Mouse (Mus musculus) stomach, postnatal 0 days (tissue): Measurements from ENCODE around the gene Ppp1r12c. TPM values are rescaled to one million over a fixed set of nuclear protein-coding genes. Genes with fewer than 3 reads are reported as not detected.

ENCODE experiments used
- ATAC-seq: fragments of 200-750 bp; cut with Nextera tagmentation; 2 replicates; pipeline ENCODE4 v1.8.0; 2017; ENCODE audit not compliant: low FRiP score, low TSS enrichment
- DNase-seq: peaks from one replicate; pipeline ENCODE4 v3.0.0-alpha.2; 2016; ENCODE audit warnings: low spot score
- H3K27ac ChIP-seq: fragments of 300-500 bp; sonication (generic); replicated peaks from 2 replicates; pipeline ENCODE4 v1.5.1; 2014; ENCODE audit warnings: mild to moderate bottlenecking, control low read depth
- H3K27me3 ChIP-seq: fragments of 300-500 bp; sonication (generic); 2 replicates; pipeline ENCODE4 v1.6.1; 2014; ENCODE audit warnings: low read length; ENCODE audit not compliant: control insufficient read depth, insufficient read depth
- H3K36me3 ChIP-seq: fragments of 300-500 bp; sonication (generic); 2 replicates; pipeline ENCODE4 v1.6.1; 2014; ENCODE audit warnings: low read length, mixed read lengths; ENCODE audit not compliant: control insufficient read depth, insufficient read depth
- H3K4me1 ChIP-seq: fragments of 300-500 bp; sonication (generic); replicated peaks from 2 replicates; pipeline ENCODE4 v1.6.1; 2014; ENCODE audit warnings: antibody characterized with exemption; ENCODE audit not compliant: control insufficient read depth, insufficient read depth
- H3K4me2 ChIP-seq: fragments of 300-500 bp; sonication (generic); replicated peaks from 2 replicates; pipeline ENCODE4 v1.6.1; 2014; ENCODE audit warnings: low read depth, mild to moderate bottlenecking, control low read depth, moderate library complexity
- H3K4me3 ChIP-seq: fragments of 300-500 bp; sonication (generic); 2 replicates; pipeline ENCODE4 v1.5.1; 2014; ENCODE audit warnings: low read depth, low read length, control low read depth
- H3K9ac ChIP-seq: fragments of 300-500 bp; sonication (generic); 2 replicates; pipeline ENCODE4 v1.6.1; 2014; ENCODE audit warnings: mild to moderate bottlenecking, low read length, control low read depth, mixed read lengths
- H3K9me3 ChIP-seq: fragments of 300-500 bp; sonication (generic); 2 replicates; pipeline ENCODE4 v1.6.1; 2016; ENCODE audit warnings: low read length; ENCODE audit not compliant: control insufficient read depth
- CTCF ChIP-seq: IDR thresholded peaks from 2 replicates; pipeline ENCODE4 v1.5.1; 2016; ENCODE audit warnings: antibody characterized with exemption, low read depth, mild to moderate bottlenecking, moderate library complexity
- EP300 ChIP-seq: optimal IDR thresholded peaks from 2 replicates; pipeline ENCODE3; 2016; ENCODE audit warnings: antibody characterized with exemption
- WGBS: fragments of 180-500 bp; shearing (Covaris S2); extraction: QIAGEN DNeasy Blood & Tissue Kit; methylation state at CpG from one replicate; pipeline ENCODE4 v1.1.7; 2014; 5-methylcytosine and 5-hydroxymethylcytosine counted together
- polyA plus RNA-seq: library from polyadenylated mRNA; unstranded; fragments of >200 nt; fragmentation: Nextera tagmentation; extraction: Ambion mirVana; gene quantifications from 2 replicates; pipeline ENCODE4 v1.2.1, GENCODE M21; 2015

Ppp1r12c gene
- polyA plus RNA-seq, 1 experiment from 2014 or later: 39.5 TPM

DNA sequence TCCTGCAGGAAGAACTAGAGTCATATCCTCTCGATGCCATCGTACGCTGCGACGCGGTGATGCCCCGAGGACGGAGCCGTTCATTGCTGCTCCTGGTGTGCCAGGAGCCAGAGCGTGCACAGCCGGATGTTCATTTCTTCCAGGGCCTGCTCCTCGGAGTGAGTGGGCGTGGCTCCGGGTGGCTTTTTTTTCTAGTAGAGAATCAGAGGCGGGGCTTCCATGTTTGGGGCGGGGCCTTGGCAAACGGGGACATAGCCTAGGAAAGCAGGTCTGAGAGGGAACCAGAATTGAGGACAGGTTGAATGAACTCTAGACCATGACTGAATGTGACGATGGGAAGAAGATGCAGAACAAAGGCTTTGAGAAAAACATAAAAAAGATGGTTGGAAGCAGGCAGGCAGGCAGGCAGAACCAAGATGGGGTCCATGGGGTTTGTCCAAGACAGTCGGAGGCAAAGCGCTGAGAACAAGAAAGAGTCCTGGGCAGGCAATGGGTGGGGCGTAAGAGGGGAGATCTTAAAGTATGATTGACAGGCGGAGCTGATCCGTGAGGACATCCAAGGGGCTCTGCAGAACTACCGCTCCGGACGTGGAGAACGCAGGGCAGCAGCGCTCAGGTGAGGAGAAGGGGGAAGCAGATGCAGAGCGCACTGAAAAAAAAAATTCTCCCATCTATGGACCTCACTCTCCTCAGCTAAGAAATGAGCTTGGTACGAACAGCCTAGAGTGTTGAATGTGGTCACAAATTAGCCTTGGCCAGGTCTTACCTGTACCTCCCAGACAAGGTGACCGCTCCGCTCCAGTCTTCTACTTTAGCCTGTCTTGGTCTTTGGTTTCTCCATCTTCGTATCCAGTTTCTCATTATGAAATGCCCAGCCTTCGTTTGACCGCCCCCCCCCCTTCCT is 31.0 kb downstream of the Ppp1r12c start:
- TF ChIP-seq CTCF: no peak
- no peak for TF ChIP-seq EP300
- H3K27me3 ChIP-seq: no peaks in the 10 kb centered on the region
- ATAC-seq: peak; percentile 65
- H3K4me1 ChIP-seq: no peaks in the 10 kb centered on the region
- no peaks in the 10 kb centered on the region; the same call in 1 of the 2 replicates for H3K36me3 ChIP-seq
- peak overlapping the region; percentile 45 for H3K9ac ChIP-seq
- H3K9me3 ChIP-seq: no peaks in the 10 kb centered on the region
- H3K4me3 ChIP-seq: peak overlapping the region; percentile 45
- peak; percentile 88 for DNase-seq
- H3K27ac ChIP-seq: no peak overlapping the region
- H3K4me2 ChIP-seq: peak overlapping the region; percentile 74
- WGBS: 4% methylated on average over 34 of the region's 35 CpGs

GRCm38 (mm10) chr7:4467801-4468200 is 33.7 kb downstream of the Ppp1r12c start:
- no peak for TF ChIP-seq CTCF
- TF ChIP-seq EP300: no peak
- 66% methylated on average over 3 of the region's 3 CpGs for WGBS

GRCm38 (mm10) chr7:4464194-4464824 is 37.2 kb downstream of the Ppp1r12c start:
- peak; percentile 88 for DNase-seq
- 9% methylated on average over 12 of the region's 12 CpGs for WGBS
- H3K27ac ChIP-seq: peak overlapping the region; percentile 74

More at GRCm38 (mm10) chr7:4467801-4468200, 33.7 kb downstream of the Ppp1r12c start:
- DNase-seq: no peak
- no peaks in the 10 kb centered on the region for H3K27me3 ChIP-seq
- no peak overlapping the region for H3K4me3 ChIP-seq
- no peaks in the 10 kb centered on the region for H3K4me1 ChIP-seq
- no peaks in the 10 kb centered on the region; the same call in 1 of the 2 replicates for H3K36me3 ChIP-seq
- H3K27ac ChIP-seq: no peak overlapping the region
- ATAC-seq: no peak
- no peak overlapping the region for H3K9ac ChIP-seq
- no peaks in the 10 kb centered on the region for H3K9me3 ChIP-seq
- H3K4me2 ChIP-seq: no peak overlapping the region

GRCm38 (mm10) chr7:4460576-4461434 is 40.7 kb downstream of the Ppp1r12c start, which contains the start of gene Eps8l1:
Eps8l1 (plus strand) TSS chr7:4460674.
- ATAC-seq (peak; percentile 55), DNase-seq (peak; percentile 44)
- Histone ChIP-seq H3K4me3 (peak within 1 kb of the TSS; percentile 27; the same call in 1 of the 2 replicates), H3K27me3 (no peaks in the 10 kb centered on the region), H3K4me2 (peak within 1 kb of the TSS; percentile 39), H3K4me1 (no peaks in the 10 kb centered on the region), H3K9ac (peak within 1 kb of the TSS; percentile 45), H3K36me3 (no peaks in the 10 kb centered on the region), H3K9me3 (no peaks in the 10 kb centered on the region), H3K27ac (peak within 1 kb of the TSS; percentile 80)
- 45% methylated on average over 13 of the region's 16 CpGs for WGBS
- TF ChIP-seq CTCF: 0 out of 2 replicates have a peak, but pooled peaks have one; percentile 10
- TF ChIP-seq EP300: no peak

More at GRCm38 (mm10) chr7:4464194-4464824, 37.2 kb downstream of the Ppp1r12c start:
- Histone ChIP-seq H3K4me2 (peak overlapping the region; percentile 50), H3K4me3 (no peak overlapping the region), H3K4me1 (no peaks in the 10 kb centered on the region), H3K9me3 (no peaks in the 10 kb centered on the region), H3K27me3 (no peaks in the 10 kb centered on the region), H3K9ac (peak overlapping the region; percentile 54), H3K36me3 (no peaks in the 10 kb centered on the region; the same call in 1 of the 2 replicates)
- TF ChIP-seq EP300 (no peak), CTCF (no peak)
- peak; percentile 96 for ATAC-seq

DNA sequence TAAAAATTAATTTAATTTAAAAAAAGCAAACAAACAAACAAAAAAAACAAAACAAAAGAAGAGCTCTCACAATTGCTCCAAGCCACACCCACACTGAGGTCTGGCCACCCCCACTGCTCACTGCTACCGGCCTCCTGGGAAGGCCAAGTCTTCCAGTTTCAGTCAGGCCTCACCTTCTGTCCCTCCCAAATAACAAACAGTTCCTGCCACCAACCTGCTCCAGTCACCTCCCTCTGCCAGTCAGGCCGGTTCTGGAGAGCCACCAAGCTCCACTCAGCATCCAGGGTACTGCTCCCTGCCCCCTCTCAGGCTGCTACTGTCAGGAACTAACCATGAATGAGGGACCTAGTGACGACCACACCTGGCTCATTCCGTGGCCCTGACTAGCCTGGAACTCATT is 48.8 kb downstream of the Ppp1r12c start:
- peak overlapping the region; percentile 81 for H3K27ac ChIP-seq
- WGBS: 23% methylated on average over 4 of the region's 4 CpGs
- no peaks in the 10 kb centered on the region for H3K36me3 ChIP-seq
- H3K4me2 ChIP-seq: no peak overlapping the region
- DNase-seq (peak; percentile 90), ATAC-seq (peak; percentile 97)
- H3K9me3 ChIP-seq: no peaks in the 10 kb centered on the region
- TF ChIP-seq CTCF: no peak
- no peak for TF ChIP-seq EP300
- no peak overlapping the region for H3K4me3 ChIP-seq
- H3K4me1 ChIP-seq: peaks cover 2% of the 10 kb centered on the region; the same call in 1 of the 2 replicates
- no peak overlapping the region for H3K9ac ChIP-seq
- no peaks in the 10 kb centered on the region for H3K27me3 ChIP-seq
